Mouse (Mus musculus) kidney, postnatal 36 days (tissue): ENCODE data around the gene Gpc5.

ENCODE experiments used
- DNase-seq, 2 experiments: peaks; one replicate each; pipeline ENCODE4 v3.0.0; 2021 to 2022; ENCODE audit warnings: mixed read lengths in 2 of 2

Gene Gpc5

DNA sequence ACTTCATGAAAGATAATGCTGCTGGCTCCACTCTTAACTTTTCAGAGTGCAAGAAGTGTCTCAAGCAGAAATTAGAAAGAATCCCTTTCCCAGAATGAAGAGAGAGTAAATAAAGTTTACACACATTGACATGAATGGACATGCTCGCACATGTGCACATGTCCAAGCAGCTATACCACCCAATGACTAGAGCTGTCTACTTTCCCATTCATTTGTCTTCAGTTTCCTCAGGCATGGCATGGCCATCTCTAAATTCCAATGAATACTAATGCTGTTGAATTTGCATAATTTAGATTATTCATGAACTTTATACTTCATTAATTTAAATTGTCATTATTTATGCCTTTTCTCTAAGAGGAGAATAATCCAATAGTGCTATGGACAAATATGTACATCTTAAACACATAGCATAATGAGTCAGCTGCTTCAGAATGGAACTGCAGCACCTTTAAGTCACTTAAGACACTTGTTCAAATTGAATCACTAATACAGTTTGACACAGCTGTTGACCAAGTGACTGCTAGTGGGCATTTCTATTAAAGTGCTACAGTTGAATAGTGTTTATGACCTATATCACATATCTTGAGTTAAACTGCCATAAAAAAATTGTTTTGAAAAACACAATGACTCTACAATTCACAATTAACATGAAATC lies 752.9 kb downstream of the Gpc5 start:
- no peak for DNase-seq

GRCm38 (mm10) chr14:115869127-115869526 lies 777.1 kb downstream of the Gpc5 start:
- peak; percentile 39 to 61 for DNase-seq

DNA sequence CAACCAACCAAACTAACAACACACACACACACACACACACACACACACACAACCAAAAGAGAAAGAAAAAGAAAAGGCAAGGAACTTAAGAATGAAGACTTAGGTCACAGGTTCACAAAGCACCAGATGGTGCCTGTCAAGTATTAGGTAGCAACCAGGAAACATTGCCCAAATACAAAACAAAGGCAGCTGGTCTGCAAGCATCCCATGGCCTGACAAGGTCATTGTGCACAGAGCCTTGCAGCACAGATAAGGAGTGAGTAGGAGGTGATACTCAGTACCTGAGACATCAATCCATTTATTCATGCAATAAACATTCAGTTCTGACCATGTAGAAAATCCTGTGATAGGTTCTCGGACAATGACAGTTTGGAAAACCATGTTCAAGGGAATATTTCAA lies 884.0 kb downstream of the Gpc5 start:
- no peak for DNase-seq

- DNase-seq, result no peak
These were observed 887.2 kb downstream of the Gpc5 start for GRCm38 (mm10) chr14:115979233-115979632.

- DNase-seq, result no peak
These were observed 898.7 kb downstream of the Gpc5 start for GRCm38 (mm10) chr14:115990764-115991163.

DNA sequence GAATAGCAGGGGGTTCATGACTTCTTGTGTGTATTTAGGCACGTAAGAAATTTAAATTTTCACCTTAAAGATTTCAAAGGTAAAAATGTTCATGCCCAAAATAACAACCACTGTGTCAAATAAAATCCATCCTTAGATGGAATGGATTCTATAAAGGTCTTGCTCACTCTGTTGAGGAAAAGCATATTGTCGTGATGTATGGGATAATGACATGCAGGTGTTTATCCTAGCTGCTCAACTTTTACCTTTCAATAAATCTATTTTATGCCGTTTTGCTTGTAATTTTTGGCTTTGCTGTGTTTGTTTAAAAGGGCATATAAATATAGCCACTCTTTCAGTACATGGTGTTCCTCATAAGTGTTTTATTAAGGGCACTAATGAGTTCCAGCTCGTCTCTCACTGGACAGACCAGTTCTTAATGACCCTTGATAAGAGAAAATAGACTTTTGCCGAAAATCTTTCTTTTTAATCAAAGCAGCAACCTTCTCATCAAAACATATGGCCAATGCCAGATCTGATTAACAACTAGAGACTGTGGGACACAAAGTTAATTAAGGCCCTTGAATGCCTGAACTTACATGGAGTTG lies 901.6 kb downstream of the Gpc5 start:
- peak in 1 of 2 experiments; percentile 8 for DNase-seq

DNA sequence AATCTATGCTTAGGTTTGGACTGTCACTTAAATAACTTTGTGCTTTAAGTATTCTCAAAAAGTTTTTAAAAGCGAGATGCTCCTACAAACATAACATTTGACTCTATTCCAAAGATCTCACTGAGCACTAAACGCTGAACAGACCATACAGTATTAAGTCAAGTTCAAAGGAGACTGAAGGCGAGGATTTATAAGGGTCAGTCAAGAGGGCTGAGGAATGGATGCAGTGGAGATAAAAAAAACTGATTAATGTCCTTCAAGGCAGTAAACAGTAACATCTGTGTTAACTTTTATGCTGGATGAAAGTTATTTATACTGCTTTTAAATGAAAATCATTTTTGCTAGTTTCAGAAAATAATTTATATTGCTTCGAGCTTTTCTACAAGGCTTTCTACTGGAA lies 906.9 kb downstream of the Gpc5 start:
- DNase-seq, result peak in 1 of 2 experiments; percentile 3

GRCm38 (mm10) chr14:116087010-116087409 lies 995.0 kb downstream of the Gpc5 start:
- no peak for DNase-seq

DNA sequence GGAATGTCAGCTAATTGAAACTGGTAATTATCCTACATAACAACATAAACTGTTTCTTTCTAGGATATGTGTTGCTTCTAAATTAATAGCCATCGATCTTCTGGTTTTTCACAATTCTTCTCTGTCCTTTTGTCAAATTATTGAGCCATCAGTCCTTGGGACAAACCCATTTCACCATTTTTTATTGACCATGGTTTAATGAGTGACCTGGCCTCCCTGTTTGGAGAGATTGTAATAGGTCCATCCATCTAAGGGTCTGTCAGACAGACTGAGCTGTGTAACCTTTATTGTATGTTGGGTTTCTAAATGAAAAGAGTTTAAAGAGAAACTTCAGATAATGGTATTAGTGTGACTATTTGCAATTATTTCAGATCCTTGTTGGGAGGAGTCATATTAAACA lies 1035.9 kb downstream of the Gpc5 start:
- no peak for DNase-seq

GRCm38 (mm10) chr14:116137330-116137729 lies 1045.3 kb downstream of the Gpc5 start:
- no peak for DNase-seq

DNA sequence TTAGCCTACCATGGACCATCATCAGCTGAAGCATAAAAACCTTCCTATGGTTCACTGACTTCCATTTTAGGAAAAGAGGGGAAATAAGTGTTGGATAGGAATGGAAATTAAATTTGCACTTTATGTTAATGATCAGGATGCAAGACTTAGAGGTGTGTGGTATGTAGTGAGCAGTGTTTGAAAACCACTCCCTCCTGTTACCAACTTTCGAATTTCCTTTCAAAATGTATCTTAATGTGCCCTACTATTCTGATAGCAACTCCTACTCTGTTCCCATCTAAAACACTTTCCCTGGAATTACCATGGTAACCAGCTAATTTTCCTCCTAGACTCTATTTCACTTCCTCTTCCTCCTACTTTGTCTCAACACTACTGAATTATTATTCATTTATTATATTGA lies 1045.8 kb downstream of the Gpc5 start:
- DNase-seq, result no peak

DNA sequence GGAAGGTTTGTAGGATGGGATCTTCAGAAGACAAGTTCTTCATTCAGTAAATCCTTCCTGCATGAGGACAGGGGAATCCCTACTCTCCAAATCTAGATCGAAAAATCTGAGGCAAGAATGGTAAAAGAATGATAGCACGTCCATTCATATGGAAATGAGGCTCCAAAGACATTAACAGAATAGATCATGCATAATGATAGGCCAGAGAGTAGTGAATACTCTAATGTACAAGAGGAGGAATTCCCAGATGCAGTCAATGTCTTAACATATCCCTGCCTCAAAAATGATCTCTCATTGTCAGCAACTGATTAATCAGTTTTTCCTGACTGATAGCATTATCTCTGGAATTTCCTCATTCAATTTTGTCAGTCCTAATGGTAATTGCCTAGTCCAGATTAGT lies 1070.6 kb downstream of the Gpc5 start:
- no peak for DNase-seq

DNA sequence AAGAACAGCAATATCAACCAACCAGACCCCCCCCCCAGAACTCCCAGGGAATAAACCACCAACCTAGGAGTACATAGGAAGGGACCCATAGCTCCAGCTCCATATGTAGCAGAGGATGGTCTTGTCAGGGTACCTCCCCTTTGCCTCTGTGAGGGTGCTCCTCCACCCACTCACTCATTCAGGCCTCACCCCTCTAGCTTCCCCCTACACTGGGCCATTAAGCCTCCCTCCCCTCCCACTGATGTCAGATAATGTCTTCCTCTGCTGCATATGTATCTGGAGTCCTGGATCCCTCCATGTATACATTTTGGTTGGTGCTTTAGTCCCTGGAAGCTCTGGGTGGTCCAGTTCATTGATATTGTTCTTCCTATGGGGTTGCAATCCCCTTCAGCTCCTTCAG lies 1075.4 kb downstream of the Gpc5 start:
- no peak for DNase-seq

- no peak for DNase-seq
These were observed 1077.1 kb downstream of the Gpc5 start for GRCm38 (mm10) chr14:116169129-116169528.

GRCm38 (mm10) chr14:116186981-116187380 lies 1095.0 kb downstream of the Gpc5 start:
- no peak for DNase-seq

- peak; percentile 26 to 66 for DNase-seq
These were observed 1115.0 kb downstream of the Gpc5 start for GRCm38 (mm10) chr14:116206977-116207376.

DNA sequence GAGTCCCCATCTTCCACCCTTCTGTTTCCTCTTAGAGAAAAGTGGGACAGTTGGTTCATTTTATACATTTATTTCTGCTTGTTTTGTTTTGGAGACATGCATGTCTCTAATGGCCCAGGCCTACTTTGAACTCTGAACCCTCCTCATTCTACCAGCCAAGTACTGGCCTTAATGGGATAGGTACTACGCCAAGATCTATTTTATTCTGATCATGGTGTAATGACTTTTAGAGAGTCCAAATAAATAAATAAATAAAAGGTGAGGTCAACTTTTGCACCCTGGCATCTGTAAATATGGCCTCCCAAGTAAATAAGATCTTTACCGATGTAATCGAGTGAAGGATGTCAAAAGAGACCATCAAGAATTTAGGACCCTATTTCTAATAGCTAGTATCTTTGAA lies 1116.6 kb downstream of the Gpc5 start:
- DNase-seq, result no peak

DNA sequence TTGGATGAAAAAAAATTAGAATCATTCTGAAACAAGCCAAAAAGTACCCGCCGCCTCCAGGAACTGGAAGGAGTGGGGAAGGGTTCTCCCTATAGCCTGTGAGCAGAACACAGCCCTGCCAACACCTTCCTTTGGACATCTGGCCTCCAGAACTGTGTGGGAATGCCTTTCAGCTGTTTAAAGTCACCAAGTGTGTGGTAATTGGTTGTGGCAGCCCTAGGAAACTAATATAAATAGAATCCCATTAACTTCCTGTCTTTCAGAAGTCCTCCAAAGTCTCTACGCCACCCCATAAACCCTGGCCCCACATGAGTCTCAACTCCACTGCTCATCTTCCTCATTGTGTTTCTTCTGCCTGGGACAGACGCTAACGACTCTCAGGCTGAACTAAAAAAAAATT lies 1117.0 kb downstream of the Gpc5 start:
- no peak for DNase-seq

- DNase-seq, result no peak
These were observed 1118.3 kb downstream of the Gpc5 start for GRCm38 (mm10) chr14:116210304-116210703.

GRCm38 (mm10) chr14:116212029-116212428 lies 1120.0 kb downstream of the Gpc5 start:
- no peak for DNase-seq

GRCm38 (mm10) chr14:116258126-116258525 lies 1166.1 kb downstream of the Gpc5 start:
- no peak for DNase-seq

DNA sequence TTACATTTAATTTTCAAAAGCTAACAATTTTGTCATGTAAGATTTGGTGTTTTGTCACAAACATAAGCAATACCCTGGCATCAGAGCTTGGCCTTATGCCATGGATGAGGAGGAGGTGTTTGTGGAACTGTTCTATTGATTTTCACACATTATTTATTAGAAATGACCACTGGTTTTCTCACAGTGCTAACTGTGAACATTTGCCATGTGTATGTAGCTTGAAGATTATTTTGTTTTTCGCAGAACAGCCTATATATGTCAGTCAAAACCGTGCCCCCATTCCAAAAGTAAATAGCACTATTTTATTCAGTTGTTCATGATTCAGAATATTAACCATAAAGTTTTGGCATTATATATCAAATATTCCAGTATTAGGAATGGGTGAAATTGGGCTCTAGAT lies 1216.5 kb downstream of the Gpc5 start:
- DNase-seq, result no peak

DNA sequence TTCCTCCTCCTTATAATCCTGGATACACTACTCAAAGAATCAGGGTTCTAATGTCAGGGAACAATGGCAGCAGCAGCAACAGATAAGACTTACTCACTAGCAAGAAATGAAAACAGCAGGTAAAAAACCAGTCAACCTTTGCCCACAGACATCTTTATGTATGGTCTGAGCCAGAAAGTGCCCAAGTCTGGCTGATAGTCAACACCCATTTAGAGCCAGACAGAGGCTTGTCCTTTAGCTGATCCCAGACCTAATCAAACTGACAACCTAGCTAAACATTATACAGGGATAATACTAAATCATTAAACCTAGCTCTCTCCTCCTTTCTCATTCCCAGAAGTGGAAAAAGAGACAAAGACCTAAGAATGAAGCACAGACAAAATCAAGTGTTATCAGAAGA lies 1225.5 kb downstream of the Gpc5 start:
- peak; percentile 7 to 38 for DNase-seq

DNA sequence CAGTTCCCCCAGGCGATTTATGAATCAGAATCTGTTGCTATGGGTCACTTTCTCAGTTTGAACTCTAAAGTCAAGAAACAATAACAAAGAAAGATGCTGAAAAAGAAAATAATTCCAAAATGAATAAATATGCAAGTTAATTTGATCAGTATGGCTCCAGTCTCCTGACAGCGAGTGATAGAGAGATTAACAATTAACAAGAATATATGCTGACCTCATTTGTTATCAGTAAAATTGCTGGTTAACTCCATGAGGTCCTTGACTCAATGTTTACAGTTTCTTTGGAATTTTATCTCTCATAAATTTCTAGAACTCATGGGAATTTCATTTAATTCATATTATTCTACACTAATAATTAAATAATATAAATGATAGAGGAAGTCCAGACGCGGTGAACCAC lies 1244.2 kb downstream of the Gpc5 start:
- DNase-seq, result no peak

DNA sequence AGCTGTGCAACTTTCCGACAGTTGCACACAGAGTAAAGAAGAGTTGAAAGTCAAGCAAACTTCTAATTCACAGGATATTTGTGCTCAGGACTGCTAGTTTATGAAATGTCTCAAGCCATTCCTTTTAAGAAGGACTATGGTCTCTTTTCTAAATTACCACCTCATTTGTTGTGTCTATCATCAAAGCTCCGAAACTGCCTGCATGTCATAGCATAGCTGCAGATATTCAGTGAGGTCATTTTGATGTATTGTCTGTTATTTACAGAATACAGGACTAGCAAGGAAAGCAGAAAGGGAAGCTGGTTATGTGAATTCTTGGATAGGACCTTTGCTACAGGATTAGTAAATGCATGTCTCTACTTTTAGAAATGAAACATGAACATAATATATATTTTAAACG lies 1246.4 kb downstream of the Gpc5 start:
- DNase-seq, result no peak
